19 mouse cellular contexts compared by ENCODE assay signal in the genomic region with DNA sequence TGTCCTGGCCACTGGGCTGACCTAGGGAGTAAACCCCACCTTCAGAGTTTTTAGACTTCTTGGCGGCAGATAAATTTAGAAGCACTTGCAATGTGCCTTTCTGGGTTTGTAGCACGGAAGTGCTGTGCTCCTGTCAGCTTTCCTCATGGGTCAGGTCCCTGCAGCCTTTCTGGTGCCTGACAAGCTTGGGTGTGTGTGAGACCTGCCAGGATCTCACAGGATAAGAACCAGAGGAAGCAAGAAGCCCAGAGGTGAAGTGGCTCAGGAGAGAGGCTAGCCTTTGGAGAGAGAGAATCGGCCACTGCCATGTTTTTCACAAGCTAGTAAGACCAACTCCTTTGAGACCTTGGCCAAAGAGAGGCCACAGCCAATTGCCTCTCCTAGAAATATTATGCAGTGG. TPM values are rescaled to one million over a fixed set of nuclear protein-coding genes. Genes with fewer than 3 reads are reported as not detected.
A peak's percentile ranks its signal among the peaks of the same experiment; 100 is the strongest.
DNase-seq lines count a peak whose midpoint lies in the region; ATAC-seq lines count a peak whose summit lies in the region.
"Had no signal": no experiment of that assay in that cellular context is flagged by ENCODE, and none has a peak within 500 bp of the region (broad histone marks: within the 10 kb centered on the region; RNA-seq: fewer than 3 reads in every experiment).

No protein-coding gene starts in this region.

- DNase-seq in heart, adult 11 months = peak; percentile 93
- DNase-seq in heart, postnatal 14 days = no peak
- DNase-seq in heart, postnatal 4 days = no peak
- DNase-seq in midbrain, embryonic 10.5 days (ENCODE audit: low spot score) = no peak
- DNase-seq: adrenal gland, postnatal 10 days; cerebellum, adult 11 months; cerebellum, adult 8-10 months; cerebellum, postnatal 14 days; embryo, embryonic 11 days; gastrocnemius, postnatal 10 days; kidney, adult 11 months had no signal

- no peaks in the 10 kb centered on the region for H3K36me3 ChIP-seq in heart, embryonic 12.5 days
- H3K36me3 ChIP-seq in midbrain, embryonic 10.5 days = no peaks in the 10 kb centered on the region
- H3K36me3 ChIP-seq in midbrain, embryonic 15.5 days (replicated peaks) = no peaks in the 10 kb centered on the region
- H3K36me3 ChIP-seq: embryonic facial prominence, embryonic 15.5 days; hindbrain, embryonic 13.5 days had no signal

- H3K9me3 ChIP-seq in heart, embryonic 12.5 days (replicated peaks) = no peaks in the 10 kb centered on the region
- H3K9me3 ChIP-seq in midbrain, embryonic 10.5 days (replicated peaks) = no peaks in the 10 kb centered on the region
- H3K9me3 ChIP-seq in midbrain, embryonic 15.5 days = no peaks in the 10 kb centered on the region
- H3K9me3 ChIP-seq: embryonic facial prominence, embryonic 15.5 days; hindbrain, embryonic 13.5 days had no signal

- peak overlapping the region; percentile 13; the same call in 1 of the 2 replicates for H3K9ac ChIP-seq in heart, embryonic 12.5 days
- no peak overlapping the region for H3K9ac ChIP-seq in midbrain, embryonic 15.5 days
- H3K9ac ChIP-seq: embryonic facial prominence, embryonic 15.5 days; hindbrain, embryonic 13.5 days had no signal

- 25% methylated on average over 3 of the region's 3 CpGs for WGBS in heart, embryonic 12.5 days
- 91% methylated on average over 3 of the region's 3 CpGs for WGBS in midbrain, embryonic 10.5 days
- 85% methylated on average over 3 of the region's 3 CpGs for WGBS in midbrain, embryonic 15.5 days

- peaks cover 87% of the 10 kb centered on the region for H3K4me1 ChIP-seq in heart, embryonic 12.5 days (replicated peaks)
- peaks cover 38% of the 10 kb centered on the region for H3K4me1 ChIP-seq in midbrain, embryonic 10.5 days
- peaks cover 18% of the 10 kb centered on the region for H3K4me1 ChIP-seq in midbrain, embryonic 15.5 days

- H3K27me3 ChIP-seq in heart, embryonic 12.5 days (replicated peaks) = no peaks in the 10 kb centered on the region
- H3K27me3 ChIP-seq in midbrain, embryonic 10.5 days (ENCODE audit: low read depth, poor library complexity, severe bottlenecking) = no peaks in the 10 kb centered on the region
- H3K27me3 ChIP-seq in midbrain, embryonic 15.5 days (replicated peaks) = no peaks in the 10 kb centered on the region
- H3K27me3 ChIP-seq: embryonic facial prominence, embryonic 15.5 days; hindbrain, embryonic 13.5 days had no signal

- ATAC-seq in heart, embryonic 12.5 days (ENCODE audit: insufficient number of reproducible peaks, low FRiP score) = peak; percentile 49; the same call in 1 of the 2 replicates
- no peak for ATAC-seq in midbrain, embryonic 15.5 days (replicated peaks)
- ATAC-seq in monocyte, adult 5-6 weeks (replicated peaks; ENCODE audit: insufficient number of reproducible peaks, low FRiP score, low TSS enrichment, poor library complexity, severe bottlenecking) = no peak
- ATAC-seq: forebrain, embryonic 16.5 days; hindbrain, postnatal 0 days had no signal

- H3K27ac ChIP-seq in heart, embryonic 12.5 days (ENCODE audit: poor library complexity, severe bottlenecking) = peak overlapping the region; percentile 91
- 0 out of 2 replicates have a peak overlapping the region, but pooled peaks have one; percentile 3 for H3K27ac ChIP-seq in midbrain, embryonic 10.5 days (replicated peaks)
- no peak overlapping the region for H3K27ac ChIP-seq in midbrain, embryonic 15.5 days
- H3K27ac ChIP-seq: embryonic facial prominence, embryonic 15.5 days; hindbrain, embryonic 13.5 days; hindbrain, postnatal 0 days had no signal

- peak overlapping the region; percentile 5; the same call in 1 of the 2 replicates for H3K4me3 ChIP-seq in heart, embryonic 12.5 days
- H3K4me3 ChIP-seq in midbrain, embryonic 10.5 days = no peak overlapping the region
- no peak overlapping the region for H3K4me3 ChIP-seq in midbrain, embryonic 15.5 days
- H3K4me3 ChIP-seq: embryonic facial prominence, embryonic 15.5 days; erythroblast, embryonic 14.5 days; hindbrain, embryonic 13.5 days had no signal

- intact Hi-C loops in heart, postnatal 14 days (cut with DNase I) = no loop called here

- H3K4me2 ChIP-seq in heart, embryonic 12.5 days = peak overlapping the region; percentile 57
- H3K4me2 ChIP-seq in midbrain, embryonic 15.5 days = no peak overlapping the region
- H3K4me2 ChIP-seq: embryonic facial prominence, embryonic 15.5 days; hindbrain, embryonic 13.5 days had no signal

RNA-seq across cellular contexts. Expression of gene Abtb2, which starts 37.1 kb away (rescaled TPM):
- 10 to 100 TPM; 18.1 to 21.6 TPM for total RNA-seq in heart, postnatal 14 days (2021)
- 28.0 and 29.5 TPM in 2 replicates for polyA plus RNA-seq in heart, embryonic 12.5 days (2016; fragmentation: Nextera tagmentation; extraction: Ambion mirVana)
- total RNA-seq in heart, postnatal 4 days (2021) = 10 to 100 TPM; 23.6 to 25.6 TPM
- 11.5 and 14.9 TPM in 2 replicates for polyA plus RNA-seq in midbrain, embryonic 10.5 days (2016; fragmentation: Nextera tagmentation; extraction: Ambion mirVana)
- polyA plus RNA-seq in midbrain, embryonic 15.5 days (2015; fragmentation: Nextera tagmentation; extraction: Ambion mirVana) = 9.6 and 10.3 TPM in 2 replicates
- total RNA-seq in monocyte, adult 5-6 weeks (2017) = 6.0 to 16.5 TPM (median 9.1 TPM) in 3 replicates
